Mouse (Mus musculus) left cerebral cortex, adult 2 months (tissue): ENCODE results near the gene Ptprn2. TPM values are rescaled to one million over a fixed set of nuclear protein-coding genes. Genes with fewer than 3 reads are reported as not detected.

Source experiments
- DNase-seq, 2 experiments: peaks; one replicate each; pipeline ENCODE4 v3.0.0; 2021 to 2022; ENCODE audit warnings: low spot score in 2 of 2, mixed read lengths in 1 of 2; ENCODE audit errors: extremely low spot score in 1 of 2
- H3K27ac ChIP-seq: fragments of 200-600 bp; 2 replicates; pipeline ENCODE4 v1.8.1; 2022
- H3K4me3 ChIP-seq: fragments of 200-600 bp; 2 replicates; pipeline ENCODE4 v1.8.1; 2022
- CTCF ChIP-seq: fragments of 200-600 bp; IDR thresholded peaks from 2 replicates; pipeline ENCODE4 v1.8.1; 2022; ENCODE audit warnings: antibody characterized with exemption, mild to moderate bottlenecking, moderate library complexity
- intact Hi-C: fragments of 180-260 bp; cut with DNase I; formaldehyde crosslinking; loops from one replicate; pipeline ENCODE4 v1.15.1; 2025
- total RNA-seq, 2 experiments: library from RNA; stranded (reverse); gene quantifications; 2 replicates each; pipeline ENCODE4 v1.2.3; 2021

The Ptprn2 gene
- total RNA-seq, 2 experiments from 2014 or later: 339 to 346 TPM

- no peak for TF ChIP-seq CTCF
Measured at GRCm38 (mm10) chr12:117210467-117210866, 724.9 kb downstream of the Ptprn2 start.

GRCm38 (mm10) chr12:117213531-117213930, 728.0 kb downstream of the Ptprn2 start:
- intact Hi-C loops: no loop called here
- Histone ChIP-seq H3K27ac (peak overlapping the region; percentile 78), H3K4me3 (no peak overlapping the region)
- DNase-seq: no peak
- TF ChIP-seq CTCF: no peak; the same call in none of the 2 replicates

More at GRCm38 (mm10) chr12:117210467-117210866, 724.9 kb downstream of the Ptprn2 start:
- Histone ChIP-seq H3K27ac (no peak overlapping the region), H3K4me3 (no peak overlapping the region)
- no peak for DNase-seq
- intact Hi-C loops: no loop called here

GRCm38 (mm10) chr12:117214272-117214671, 728.8 kb downstream of the Ptprn2 start:
- intact Hi-C loops: no loop called here
- Histone ChIP-seq H3K27ac (peak overlapping the region; percentile 82), H3K4me3 (no peak overlapping the region)
- DNase-seq: peak; percentile 38 to 71
- no peak for TF ChIP-seq CTCF

- peak overlapping the region; percentile 82 for H3K27ac ChIP-seq
- TF ChIP-seq CTCF: no peak
- no peak for DNase-seq
- intact Hi-C loops: no loop called here
- H3K4me3 ChIP-seq: no peak overlapping the region
Measured at GRCm38 (mm10) chr12:117214919-117215318, 729.4 kb downstream of the Ptprn2 start.

GRCm38 (mm10) chr12:117221909-117222308, 736.4 kb downstream of the Ptprn2 start:
- Histone ChIP-seq H3K27ac (0 out of 2 replicates have a peak overlapping the region, but pooled peaks have one; percentile 24), H3K4me3 (no peak overlapping the region)
- no peak for TF ChIP-seq CTCF
- DNase-seq: no peak
- intact Hi-C loops: no loop called here

- no peak overlapping the region for H3K27ac ChIP-seq
- no peak for DNase-seq
- no peak overlapping the region for H3K4me3 ChIP-seq
- TF ChIP-seq CTCF: no peak
- intact Hi-C loops: no loop called here
Measured at GRCm38 (mm10) chr12:117224036-117224435, 738.5 kb downstream of the Ptprn2 start.

- TF ChIP-seq CTCF: no peak
- no peak for DNase-seq
- Histone ChIP-seq H3K4me3 (no peak overlapping the region), H3K27ac (no peak overlapping the region)
- intact Hi-C loops: no loop called here
Measured at GRCm38 (mm10) chr12:117227236-117227635, 741.7 kb downstream of the Ptprn2 start.

- DNase-seq: no peak
- intact Hi-C loops: no loop called here
- no peak for TF ChIP-seq CTCF
- Histone ChIP-seq H3K4me3 (no peak overlapping the region), H3K27ac (peak overlapping the region; percentile 12; the same call in 1 of the 2 replicates)
Measured at GRCm38 (mm10) chr12:117229442-117229841, 743.9 kb downstream of the Ptprn2 start.

GRCm38 (mm10) chr12:117230282-117230681, 744.8 kb downstream of the Ptprn2 start:
- Histone ChIP-seq H3K27ac (no peak overlapping the region), H3K4me3 (no peak overlapping the region)
- no peak for TF ChIP-seq CTCF
- no peak for DNase-seq
- intact Hi-C loops: no loop called here

- no peak for TF ChIP-seq CTCF
- H3K4me3 ChIP-seq: no peak overlapping the region
- H3K27ac ChIP-seq: no peak overlapping the region
- DNase-seq: no peak
- intact Hi-C loops: no loop called here
Measured at GRCm38 (mm10) chr12:117231850-117232249, 746.3 kb downstream of the Ptprn2 start.

- intact Hi-C loops: no loop called here
- no peak for TF ChIP-seq CTCF
Measured at GRCm38 (mm10) chr12:117235114-117235513, 749.6 kb downstream of the Ptprn2 start.

GRCm38 (mm10) chr12:117236020-117236734, 750.7 kb downstream of the Ptprn2 start:
- no peak for DNase-seq
- H3K27ac ChIP-seq: no peak overlapping the region
- H3K4me3 ChIP-seq: no peak overlapping the region
- TF ChIP-seq CTCF: no peak
- intact Hi-C loops: no loop called here

More at GRCm38 (mm10) chr12:117235114-117235513, 749.6 kb downstream of the Ptprn2 start:
- H3K27ac ChIP-seq: no peak overlapping the region; the same call in 1 of the 2 replicates
- DNase-seq: no peak
- H3K4me3 ChIP-seq: no peak overlapping the region

GRCm38 (mm10) chr12:117236981-117237380, 751.5 kb downstream of the Ptprn2 start:
- DNase-seq: no peak
- Histone ChIP-seq H3K27ac (no peak overlapping the region), H3K4me3 (no peak overlapping the region)
- TF ChIP-seq CTCF: no peak
- intact Hi-C loops: no loop called here
